Mouse (Mus musculus): ENCODE measurements around the gene Samd7.

Samd7 gene

GRCm38 (mm10) chr3:30765311-30766027 lies 19.4 kb downstream of the Samd7 start:
- DNase-seq (ENCODE audit: low spot score) = no peak

- no peak for DNase-seq (ENCODE audit: low spot score)
Measured at GRCm38 (mm10) chr3:30766177-30766576, 20.1 kb downstream of the Samd7 start.

GRCm38 (mm10) chr3:30767271-30767670 lies 21.2 kb downstream of the Samd7 start:
- no peak for DNase-seq (ENCODE audit: low spot score)

GRCm38 (mm10) chr3:30769755-30770515 lies 23.8 kb downstream of the Samd7 start:
- DNase-seq (ENCODE audit: low spot score) = no peak

DNA sequence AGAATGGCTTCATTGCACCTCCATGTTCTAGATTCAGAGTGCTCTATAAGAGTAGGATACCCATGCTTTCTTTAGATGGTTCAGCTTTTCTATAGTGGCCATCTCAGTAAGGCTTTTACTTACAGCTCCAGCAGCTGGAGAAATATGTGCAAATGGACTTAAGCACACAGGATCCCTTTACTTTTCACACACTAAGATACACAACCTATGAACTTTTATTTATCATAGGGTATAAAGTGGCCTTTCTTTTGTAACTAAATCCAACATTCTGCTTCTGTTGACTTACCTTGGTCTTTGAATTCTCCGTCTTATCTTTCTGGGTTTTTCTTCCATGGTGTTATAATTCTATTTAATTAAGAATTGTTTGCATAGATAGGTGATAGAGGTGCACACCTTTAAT lies 25.5 kb downstream of the Samd7 start:
- DNase-seq (ENCODE audit: low spot score) = no peak

GRCm38 (mm10) chr3:30772631-30773030 lies 26.5 kb downstream of the Samd7 start:
- DNase-seq (ENCODE audit: low spot score) = peak; percentile 29

GRCm38 (mm10) chr3:30774677-30775076 lies 28.6 kb downstream of the Samd7 start:
- no peak for DNase-seq (ENCODE audit: low spot score)

DNA sequence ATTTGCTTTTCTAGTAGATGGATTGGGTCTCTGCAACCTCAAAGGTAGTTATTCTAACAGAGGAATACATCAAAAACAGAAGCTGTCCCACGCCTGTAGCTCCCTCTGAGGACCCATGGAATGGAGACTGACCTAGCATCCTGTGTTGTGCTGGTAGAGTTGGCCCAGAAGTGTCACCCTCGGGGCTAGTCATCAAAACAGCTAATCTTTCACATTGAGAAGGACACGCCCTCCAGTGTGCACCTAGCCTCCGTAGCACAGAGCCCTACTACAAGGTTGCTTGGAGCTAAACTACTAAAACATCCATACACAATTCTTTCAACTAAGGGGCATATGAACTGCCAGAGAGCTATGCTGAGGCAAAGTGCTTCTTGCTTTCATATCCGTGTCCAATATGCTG lies 31.9 kb downstream of the Samd7 start:
- DNase-seq (ENCODE audit: low spot score) = no peak

- peak; percentile 46 for DNase-seq (ENCODE audit: low spot score)
Measured at GRCm38 (mm10) chr3:30788531-30788930, 42.4 kb downstream of the Samd7 start.

DNA sequence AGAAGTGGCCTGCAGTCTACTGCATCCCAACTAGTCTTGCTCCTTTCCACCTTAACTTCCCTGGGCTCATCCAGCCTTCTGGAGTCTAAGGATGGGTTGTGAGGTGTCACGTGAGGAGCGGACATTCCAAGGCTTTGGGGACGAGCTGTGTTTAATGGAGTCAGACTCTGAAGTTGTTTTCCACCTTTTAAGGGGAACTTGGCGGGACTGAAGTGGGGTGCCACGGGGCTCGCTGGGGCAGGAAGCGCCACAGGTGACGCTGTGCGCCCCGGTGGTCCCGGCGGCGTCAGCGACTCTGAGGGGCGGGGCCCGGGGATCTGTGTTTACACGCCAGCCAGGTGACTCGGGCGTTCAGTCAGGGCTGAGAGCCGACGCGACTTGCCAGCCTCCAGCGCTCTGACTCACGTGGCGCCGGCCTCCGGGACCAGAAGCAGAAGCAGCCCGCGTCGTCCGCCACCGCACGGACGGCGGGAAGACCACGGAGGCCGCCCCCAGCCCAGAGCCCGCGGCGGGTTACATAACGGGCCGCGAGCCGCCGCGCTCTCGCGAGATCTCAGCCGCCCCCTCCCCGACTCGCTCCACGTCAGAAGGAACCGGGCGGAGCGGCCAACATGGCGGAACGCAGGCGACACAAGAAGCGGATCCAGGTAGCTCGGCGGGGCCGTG lies 46.8 kb downstream of the Samd7 start, which contains the start of gene Sec62:
Gene Sec62 (plus strand): TSS at position 139 of the 666 bp plus-strand sequence.
- DNase-seq (ENCODE audit: low spot score) = peak; percentile 95

DNA sequence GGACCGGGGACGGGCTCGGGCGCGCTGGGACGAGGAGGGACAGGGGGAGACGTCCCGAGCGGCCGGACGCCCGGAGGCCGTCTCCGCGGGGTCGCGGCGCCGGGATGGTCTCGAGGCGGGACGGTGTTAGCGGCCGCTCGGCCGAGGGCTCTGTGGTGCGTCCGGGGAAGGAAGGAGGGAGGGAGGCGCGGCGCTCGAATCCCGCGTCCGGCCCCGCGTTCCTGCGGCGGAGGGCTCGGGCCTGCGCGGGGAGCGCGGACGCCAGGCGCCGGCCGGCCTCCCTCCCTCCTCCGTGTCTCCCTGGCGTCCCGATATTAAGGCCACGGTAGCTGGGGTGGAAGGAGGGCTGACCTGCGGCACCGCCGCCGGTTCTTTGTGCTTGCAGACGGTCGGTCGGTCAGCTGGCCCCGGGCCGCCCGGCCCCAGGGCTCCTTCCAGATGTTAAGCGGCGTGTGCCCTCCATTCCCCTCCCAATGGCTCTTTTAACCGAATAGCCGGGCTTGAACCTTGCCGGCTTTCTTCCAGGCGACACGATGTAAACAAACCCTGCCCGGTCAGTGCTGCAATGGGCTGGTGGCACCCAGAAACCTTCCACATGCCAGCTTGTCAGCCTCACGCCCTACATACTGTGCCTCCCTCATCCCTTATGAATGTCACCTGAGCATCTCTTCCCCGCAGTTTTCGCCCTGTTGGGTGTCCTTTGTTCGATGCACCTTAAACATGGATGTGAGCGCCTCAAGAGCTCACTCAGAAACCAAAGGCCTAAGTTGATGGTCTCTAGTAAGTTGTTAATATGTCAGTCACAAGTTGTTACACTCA lies 47.5 kb downstream of the Samd7 start:
- no peak for DNase-seq (ENCODE audit: low spot score)

DNA sequence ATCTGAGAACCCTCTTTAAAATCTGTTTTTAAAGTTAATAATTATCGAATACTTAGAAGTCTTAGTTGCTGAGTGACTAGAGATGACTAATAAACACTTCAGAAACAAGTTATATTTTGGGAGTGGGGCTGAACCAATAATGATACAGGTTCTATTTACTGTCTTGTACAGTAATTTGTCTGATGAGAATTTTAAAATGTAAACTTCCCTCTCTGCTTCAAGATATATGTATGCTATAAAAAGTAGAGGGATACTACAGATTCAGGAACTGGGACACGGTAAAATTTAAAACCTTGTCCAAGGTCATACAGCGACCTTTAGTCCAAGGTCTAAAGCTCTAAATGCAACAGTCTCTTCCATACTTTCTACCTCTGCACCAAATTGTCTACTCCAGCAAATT lies 56.1 kb downstream of the Samd7 start:
- no peak for DNase-seq (ENCODE audit: low spot score)

DNA sequence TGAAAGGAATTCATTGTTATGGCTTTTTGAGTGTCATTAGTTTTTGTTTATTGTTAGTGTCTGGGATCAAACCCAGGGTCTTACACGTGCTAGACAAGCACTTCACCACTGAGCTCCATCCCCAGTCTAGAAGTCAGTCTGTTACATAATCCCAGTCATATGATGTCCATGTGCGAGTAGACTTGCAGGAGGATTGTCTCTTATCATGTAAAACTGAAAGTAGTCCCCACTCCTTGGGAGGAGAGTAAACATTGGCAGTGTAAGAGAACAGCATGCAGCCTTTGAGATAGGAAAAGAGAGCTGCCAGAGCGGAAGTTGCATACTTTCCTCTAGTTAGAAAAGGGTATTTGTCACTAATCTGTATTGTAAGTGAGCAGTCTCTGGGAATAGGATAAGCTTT lies 66.8 kb downstream of the Samd7 start:
- peak; percentile 31 for DNase-seq (ENCODE audit: low spot score)
